Mouse (Mus musculus): Measurements from ENCODE around the gene 1700025G04Rik. TPM values are rescaled to one million over a fixed set of nuclear protein-coding genes. Genes with fewer than 3 reads are reported as not detected.

The 1700025G04Rik gene
- total and polyA plus RNA-seq, 2 experiments from 2014 or later, result 25.5 to 43.2 TPM

- H3K4me2 ChIP-seq (ENCODE audit: low read depth), result no peak overlapping the region
- H3K27ac ChIP-seq (ENCODE audit: low read depth, low read length), result no peak overlapping the region
- no peak overlapping the region for H3K9ac ChIP-seq
- H3K36me3 ChIP-seq (ENCODE audit: insufficient read depth), result no peaks in the 10 kb centered on the region
- ATAC-seq (no peak), DNase-seq (no peak)
- TF ChIP-seq CTCF (IDR thresholded peaks at IDR 0.05; ENCODE audit: low read depth), result no peak
- no peaks in the 10 kb centered on the region for H3K9me3 ChIP-seq (ENCODE audit: low read length)
- H3K4me3 ChIP-seq (ENCODE audit: low read depth, low read length), result no peak overlapping the region
- 0 out of 2 replicates have a peak, but pooled peaks cover 4% of the 10 kb centered on the region for H3K4me1 ChIP-seq (ENCODE audit: insufficient read depth)
- WGBS, result 86% methylated on average over 7 of the region's 7 CpGs
- no peaks in the 10 kb centered on the region for H3K27me3 ChIP-seq (ENCODE audit: insufficient read depth, low read length)
Observed at GRCm38 (mm10) chr1:151899964-151900363, 190.0 kb downstream of the 1700025G04Rik start.

- no peak for ATAC-seq
- TF ChIP-seq CTCF (IDR thresholded peaks at IDR 0.05; ENCODE audit: low read depth), result no peak
Observed at GRCm38 (mm10) chr1:151895406-151895805, 194.5 kb downstream of the 1700025G04Rik start.

DNA sequence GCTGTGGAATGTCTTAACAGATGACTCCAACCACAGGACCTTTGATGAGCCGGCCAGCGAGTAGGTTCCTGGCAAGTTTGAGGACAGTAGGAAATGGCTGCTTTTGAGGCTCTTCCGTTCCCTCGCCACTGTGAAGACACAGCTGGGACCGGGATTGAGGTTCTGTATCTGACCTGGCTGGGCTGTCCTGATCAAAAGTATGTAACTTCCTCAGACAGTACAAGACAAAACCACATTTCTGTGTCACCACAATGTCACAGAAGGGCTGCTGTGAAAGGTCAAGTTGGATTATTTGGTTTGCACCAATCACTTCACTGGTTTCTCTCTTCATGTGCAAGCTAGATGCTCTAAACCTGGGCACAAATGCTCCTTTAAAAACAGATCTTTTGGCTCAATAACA, 195.9 kb downstream of the 1700025G04Rik start:
- H3K27ac ChIP-seq (ENCODE audit: low read depth, low read length), result no peak overlapping the region
- H3K4me3 ChIP-seq (ENCODE audit: low read depth, low read length), result no peak overlapping the region
- no peak overlapping the region for H3K9ac ChIP-seq
- no peaks in the 10 kb centered on the region for H3K36me3 ChIP-seq (ENCODE audit: insufficient read depth)
- H3K9me3 ChIP-seq (ENCODE audit: low read length), result no peaks in the 10 kb centered on the region
- ATAC-seq (no peak), DNase-seq (no peak)
- no peak for TF ChIP-seq CTCF (IDR thresholded peaks at IDR 0.05; ENCODE audit: low read depth)
- H3K4me2 ChIP-seq (ENCODE audit: low read depth), result no peak overlapping the region
- H3K4me1 ChIP-seq (ENCODE audit: insufficient read depth), result peaks cover 14% of the 10 kb centered on the region; the same call in 1 of the 2 replicates
- no peaks in the 10 kb centered on the region for H3K27me3 ChIP-seq (ENCODE audit: insufficient read depth, low read length)
- WGBS, result 91% methylated on average over 5 of the region's 5 CpGs

More at GRCm38 (mm10) chr1:151895406-151895805, 194.5 kb downstream of the 1700025G04Rik start:
- no peaks in the 10 kb centered on the region for H3K36me3 ChIP-seq (ENCODE audit: insufficient read depth)
- H3K27me3 ChIP-seq (ENCODE audit: insufficient read depth, low read length), result no peaks in the 10 kb centered on the region
- peaks cover 10% of the 10 kb centered on the region; the same call in 1 of the 2 replicates for H3K4me1 ChIP-seq (ENCODE audit: insufficient read depth)
- H3K4me2 ChIP-seq (ENCODE audit: low read depth), result no peak overlapping the region
- no peak overlapping the region for H3K4me3 ChIP-seq (ENCODE audit: low read depth, low read length)
- 91% methylated on average over 4 of the region's 4 CpGs for WGBS
- no peak for DNase-seq
- no peak overlapping the region for H3K27ac ChIP-seq (ENCODE audit: low read depth, low read length)
- H3K9ac ChIP-seq, result no peak overlapping the region
- H3K9me3 ChIP-seq (ENCODE audit: low read length), result no peaks in the 10 kb centered on the region

DNA sequence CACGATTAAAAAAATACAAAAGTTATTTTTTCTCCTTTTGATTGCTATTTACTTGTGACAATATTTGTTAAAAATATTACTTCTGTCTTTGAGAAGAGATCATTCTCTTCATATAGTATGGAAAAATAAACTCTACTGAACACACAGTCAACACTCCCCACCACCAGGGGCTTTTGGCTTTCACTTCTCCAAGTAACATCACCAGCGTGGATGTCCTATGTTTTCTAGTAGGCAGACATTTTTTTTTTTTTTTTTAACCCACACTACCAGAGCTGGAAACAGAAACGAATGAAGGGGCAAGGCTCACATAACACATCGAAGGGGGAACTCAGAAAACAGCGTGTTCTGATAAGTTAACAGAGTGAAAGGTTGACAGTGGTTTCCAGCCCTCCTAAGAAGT, 197.9 kb downstream of the 1700025G04Rik start:
- Histone ChIP-seq H3K9me3 (ENCODE audit: low read length) (no peaks in the 10 kb centered on the region), H3K9ac (no peak overlapping the region), H3K4me2 (ENCODE audit: low read depth) (no peak overlapping the region), H3K4me1 (ENCODE audit: insufficient read depth) (peaks cover 19% of the 10 kb centered on the region; the same call in 1 of the 2 replicates), H3K27ac (ENCODE audit: low read depth, low read length) (no peak overlapping the region), H3K4me3 (ENCODE audit: low read depth, low read length) (no peak overlapping the region), H3K27me3 (ENCODE audit: insufficient read depth, low read length) (no peaks in the 10 kb centered on the region), H3K36me3 (ENCODE audit: insufficient read depth) (no peaks in the 10 kb centered on the region)
- WGBS, result 89% methylated on average over 5 of the region's 5 CpGs
- DNase-seq, result no peak
- ATAC-seq, result no peak
- TF ChIP-seq CTCF (IDR thresholded peaks at IDR 0.05; ENCODE audit: low read depth), result no peak; the same call in 1 of the 2 replicates

- no peaks in the 10 kb centered on the region for H3K36me3 ChIP-seq (ENCODE audit: insufficient read depth)
- peak overlapping the region; percentile 16; the same call in 1 of the 2 replicates for H3K27ac ChIP-seq (ENCODE audit: low read depth, low read length)
- H3K9me3 ChIP-seq (ENCODE audit: low read length), result no peaks in the 10 kb centered on the region
- WGBS, result 64% methylated on average over 9 of the region's 9 CpGs
- no peak overlapping the region for H3K4me3 ChIP-seq (ENCODE audit: low read depth, low read length)
- H3K4me2 ChIP-seq (ENCODE audit: low read depth), result no peak overlapping the region
- DNase-seq (no peak), ATAC-seq (no peak)
- no peak overlapping the region for H3K9ac ChIP-seq
- TF ChIP-seq CTCF (IDR thresholded peaks at IDR 0.05; ENCODE audit: low read depth), result no peak
- peaks cover 19% of the 10 kb centered on the region; the same call in 1 of the 2 replicates for H3K4me1 ChIP-seq (ENCODE audit: insufficient read depth)
- H3K27me3 ChIP-seq (ENCODE audit: insufficient read depth, low read length), result no peaks in the 10 kb centered on the region
Observed at GRCm38 (mm10) chr1:151891194-151891593, 198.7 kb downstream of the 1700025G04Rik start.

- 25% methylated on average over 14 of the region's 14 CpGs for WGBS
- Histone ChIP-seq H3K9me3 (ENCODE audit: low read length) (no peaks in the 10 kb centered on the region), H3K4me1 (ENCODE audit: insufficient read depth) (peaks cover 19% of the 10 kb centered on the region; the same call in 1 of the 2 replicates), H3K9ac (no peak overlapping the region), H3K27ac (ENCODE audit: low read depth, low read length) (0 out of 2 replicates have a peak overlapping the region, but pooled peaks have one; percentile 21), H3K4me2 (ENCODE audit: low read depth) (no peak overlapping the region), H3K36me3 (ENCODE audit: insufficient read depth) (no peaks in the 10 kb centered on the region), H3K27me3 (ENCODE audit: insufficient read depth, low read length) (no peaks in the 10 kb centered on the region), H3K4me3 (ENCODE audit: low read depth, low read length) (no peak overlapping the region)
- DNase-seq, result peak; percentile 62
- peak; percentile 63 for ATAC-seq
- no peak for TF ChIP-seq CTCF (IDR thresholded peaks at IDR 0.05; ENCODE audit: low read depth)
Observed at GRCm38 (mm10) chr1:151890041-151890621, 199.8 kb downstream of the 1700025G04Rik start.

DNA sequence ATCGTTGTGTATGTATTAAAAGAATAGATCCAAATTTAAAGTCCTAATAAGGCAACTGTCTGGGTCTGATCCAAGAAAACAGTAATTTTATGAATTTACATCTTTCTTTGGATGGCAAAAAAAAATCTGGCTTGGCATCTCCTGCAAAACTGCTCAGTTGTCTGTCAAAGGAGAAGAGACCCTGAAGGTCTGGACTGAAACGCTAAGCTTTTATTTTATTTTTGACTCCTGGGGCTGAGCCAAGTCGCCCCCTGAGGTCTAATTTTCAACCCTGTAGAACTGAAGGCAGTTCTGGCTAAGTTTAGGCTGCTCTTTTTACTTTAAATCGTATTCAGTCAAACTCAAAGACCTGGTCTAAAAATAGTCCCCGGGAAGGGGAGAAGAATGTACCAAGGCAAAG, 202.3 kb downstream of the 1700025G04Rik start:
- H3K27ac ChIP-seq (ENCODE audit: low read depth, low read length), result no peak overlapping the region
- H3K4me3 ChIP-seq (ENCODE audit: low read depth, low read length), result no peak overlapping the region
- no peaks in the 10 kb centered on the region for H3K27me3 ChIP-seq (ENCODE audit: insufficient read depth, low read length)
- no peak overlapping the region for H3K9ac ChIP-seq
- no peak for TF ChIP-seq CTCF (IDR thresholded peaks at IDR 0.05; ENCODE audit: low read depth)
- WGBS, result 47% methylated on average over 5 of the region's 5 CpGs
- no peaks in the 10 kb centered on the region for H3K9me3 ChIP-seq (ENCODE audit: low read length)
- H3K4me2 ChIP-seq (ENCODE audit: low read depth), result no peak overlapping the region
- no peaks in the 10 kb centered on the region for H3K36me3 ChIP-seq (ENCODE audit: insufficient read depth)
- ATAC-seq, result no peak
- no peak for DNase-seq
- peaks cover 19% of the 10 kb centered on the region; the same call in 1 of the 2 replicates for H3K4me1 ChIP-seq (ENCODE audit: insufficient read depth)
